34 mouse cellular contexts compared by ENCODE assay signal in the genomic region with DNA sequence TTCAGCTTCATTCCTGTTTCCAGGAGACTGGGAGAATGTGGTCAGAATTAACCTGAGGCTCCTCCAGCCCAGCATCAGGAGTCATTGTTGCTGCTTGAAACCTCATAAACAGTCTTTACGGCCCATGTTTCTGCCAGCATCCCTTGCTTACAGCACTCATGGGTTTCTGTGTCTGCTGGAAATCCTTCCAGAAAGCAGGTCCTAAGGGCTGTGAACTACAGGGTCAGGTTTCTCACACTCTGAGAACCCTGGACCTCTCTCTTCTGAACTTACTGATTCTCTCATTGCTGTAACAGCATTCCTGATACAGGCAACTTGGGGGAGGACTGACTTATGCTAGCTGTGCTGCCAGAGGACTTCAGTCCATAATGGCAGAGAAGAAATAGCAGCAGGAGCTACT.
"Had no signal": no experiment of that assay in that cellular context is flagged by ENCODE, and none has a peak within 500 bp of the region (broad histone marks: within the 10 kb centered on the region; RNA-seq: fewer than 3 reads in every experiment).

No protein-coding gene starts in this region.

- H3K4me3 ChIP-seq: heart, embryonic 10.5 days; heart, embryonic 12.5 days; heart, embryonic 13.5 days; heart, embryonic 15.5 days; hindbrain, embryonic 10.5 days; hindbrain, embryonic 12.5 days; hindbrain, embryonic 13.5 days; hindbrain, embryonic 15.5 days; intestine, embryonic 15.5 days; kidney, embryonic 15.5 days; layer of hippocampus, adult 2 months had no signal

- H3K9ac ChIP-seq: heart, embryonic 12.5 days; heart, embryonic 13.5 days; heart, embryonic 15.5 days; hindbrain, embryonic 12.5 days; hindbrain, embryonic 13.5 days; hindbrain, embryonic 14.5 days; hindbrain, embryonic 15.5 days; intestine, embryonic 15.5 days; kidney, embryonic 15.5 days had no signal

- H3K27ac ChIP-seq: heart, embryonic 10.5 days; heart, embryonic 13.5 days; heart, embryonic 15.5 days; hindbrain, embryonic 10.5 days; hindbrain, embryonic 12.5 days; hindbrain, embryonic 13.5 days; hindbrain, embryonic 14.5 days; hindbrain, embryonic 15.5 days; hindbrain, postnatal 0 days; intestine, embryonic 15.5 days; kidney, embryonic 15.5 days; kidney, postnatal 0 days; layer of hippocampus, adult 2 months had no signal

- ATAC-seq: hindbrain, embryonic 16.5 days; hindbrain, postnatal 0 days; inflammation-experienced regulatory T-cells, adult 6 months; intestine, embryonic 15.5 days; intestine, embryonic 16.5 days; intestine, postnatal 0 days had no signal

- H3K27me3 ChIP-seq: heart, embryonic 12.5 days; heart, embryonic 13.5 days; heart, embryonic 15.5 days; hindbrain, embryonic 12.5 days; hindbrain, embryonic 13.5 days; hindbrain, embryonic 15.5 days; intestine, embryonic 15.5 days; kidney, embryonic 15.5 days had no signal

- H3K4me2 ChIP-seq: heart, embryonic 11.5 days; heart, embryonic 12.5 days; heart, embryonic 13.5 days; heart, embryonic 15.5 days; hindbrain, embryonic 12.5 days; hindbrain, embryonic 13.5 days; hindbrain, embryonic 14.5 days; hindbrain, embryonic 15.5 days; intestine, embryonic 15.5 days; kidney, embryonic 15.5 days had no signal

- H3K36me3 ChIP-seq: heart, embryonic 10.5 days; heart, embryonic 12.5 days; heart, embryonic 13.5 days; heart, embryonic 15.5 days; hindbrain, embryonic 13.5 days; hindbrain, embryonic 15.5 days; intestine, embryonic 15.5 days; kidney, embryonic 15.5 days had no signal

- H3K9me3 ChIP-seq: heart, embryonic 10.5 days; heart, embryonic 13.5 days; heart, embryonic 15.5 days; hindbrain, embryonic 10.5 days; hindbrain, embryonic 12.5 days; hindbrain, embryonic 13.5 days; hindbrain, embryonic 15.5 days; intestine, embryonic 15.5 days; kidney, embryonic 15.5 days had no signal

- DNase-seq: heart, postnatal 10 days; heart, postnatal 14 days; heart, postnatal 36 days; heart, postnatal 4 days; kidney, adult 11 months; kidney, adult 2 months; kidney, adult 8-10 months; kidney, adult 9 months; kidney, postnatal 10 days; kidney, postnatal 14 days; kidney, postnatal 25 days; kidney, postnatal 36 days; kidney, postnatal 4 days; layer of hippocampus, adult 9-11 months; layer of hippocampus, postnatal 36 days had no signal
